Comparison of ENCODE assay signal across 9 mouse cellular contexts in the genomic region with DNA sequence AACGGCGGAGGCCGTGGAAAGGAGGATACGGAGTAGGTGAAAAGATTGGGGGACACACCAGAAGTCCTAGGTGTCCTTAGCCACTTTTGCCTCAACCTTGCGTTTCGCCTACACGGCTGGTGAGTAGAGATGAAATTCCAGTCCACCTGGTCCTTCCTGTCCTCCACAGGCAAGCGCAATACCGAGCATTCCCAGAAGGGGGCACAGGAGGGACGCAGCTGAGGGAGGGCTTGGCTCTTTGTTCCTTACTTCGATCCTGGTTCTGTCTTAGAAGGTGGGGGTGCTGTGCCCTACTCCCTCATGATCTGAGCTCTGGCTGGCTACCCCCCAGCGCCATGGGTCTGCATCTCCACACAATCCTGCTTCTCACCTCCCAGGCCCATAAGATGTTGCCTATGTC. TPM values are rescaled to one million over a fixed set of nuclear protein-coding genes. Genes with fewer than 3 reads are reported as not detected.
DNase-seq lines count a peak whose midpoint lies in the region; ATAC-seq and TF ChIP-seq lines count a peak whose summit lies in the region.
"Had no signal": no experiment of that assay in that cellular context is flagged by ENCODE, and none has a peak within 500 bp of the region (broad histone marks: within the 10 kb centered on the region; RNA-seq: fewer than 3 reads in every experiment).

No protein-coding gene starts in this region.

- no peaks in the 10 kb centered on the region for H3K9me3 ChIP-seq in forebrain, embryonic 11.5 days (ENCODE audit: control insufficient read depth, low read length)
- no peaks in the 10 kb centered on the region for H3K9me3 ChIP-seq in forebrain, embryonic 13.5 days (replicated peaks)
- H3K9me3 ChIP-seq: limb, embryonic 13.5 days had no signal

- H3K4me3 ChIP-seq in forebrain, embryonic 11.5 days (ENCODE audit: low read depth, low read length) = no peak overlapping the region
- no peak overlapping the region for H3K4me3 ChIP-seq in forebrain, embryonic 13.5 days
- H3K4me3 ChIP-seq in cortical plate, adult 2 months (ENCODE audit: insufficient read depth, low read length) = no peak overlapping the region
- peak overlapping the region; percentile 48 for H3K4me3 ChIP-seq in testis, adult 2 months (ENCODE audit: control insufficient read depth, low read depth, low read length)
- H3K4me3 ChIP-seq: limb, embryonic 13.5 days had no signal

- peak; percentile 82 for DNase-seq in forebrain, embryonic 11.5 days (ENCODE audit: low spot score)
- peak; percentile 48 for DNase-seq in adipocyte (ENCODE audit: low spot score)
- DNase-seq in heart, adult 9 months (ENCODE audit: low spot score in 2 of 2) = peak; percentile 36 to 37
- DNase-seq in left cerebral cortex, adult 18-20 months (ENCODE audit: low spot score in 2 of 2) = peak; percentile 87 to 94
- peak; percentile 83 for DNase-seq in neural tube, embryonic 10.5 days (ENCODE audit: extremely low spot score, low spot score)

- ATAC-seq in forebrain, embryonic 11.5 days (replicated peaks; ENCODE audit: low FRiP score) = no peak
- ATAC-seq in forebrain, embryonic 13.5 days = no peak

- TF ChIP-seq POLR2A in cortical plate, adult 2 months (IDR thresholded peaks at IDR 0.05; ENCODE audit: extremely low read depth, insufficient read depth, low read length) = no peak
- TF ChIP-seq POLR2A in testis, adult 2 months (IDR thresholded peaks at IDR 0.05; ENCODE audit: control insufficient read depth, low read depth, low read length) = no peak

- TF ChIP-seq CTCF in cortical plate, adult 2 months (IDR thresholded peaks at IDR 0.05; ENCODE audit: extremely low read depth, insufficient read depth, low read length) = peak; percentile 97
- peak; percentile 95; the same call in 1 of the 2 replicates for TF ChIP-seq CTCF in testis, adult 2 months (IDR thresholded peaks at IDR 0.05; ENCODE audit: control insufficient read depth, insufficient read depth, insufficient replicate concordance, low read depth, low read length)

- H3K27ac ChIP-seq in forebrain, embryonic 11.5 days (ENCODE audit: low read depth, low read length) = no peak overlapping the region
- H3K27ac ChIP-seq in forebrain, embryonic 13.5 days = no peak overlapping the region
- no peak overlapping the region for H3K27ac ChIP-seq in cortical plate, adult 2 months (ENCODE audit: insufficient read depth, low read length)
- no peak overlapping the region for H3K27ac ChIP-seq in testis, adult 2 months (ENCODE audit: control insufficient read depth, insufficient read depth, low read depth, low read length)
- H3K27ac ChIP-seq: limb, embryonic 13.5 days had no signal

- H3K4me2 ChIP-seq in forebrain, embryonic 11.5 days (ENCODE audit: low read depth, low read length, severe bottlenecking) = no peak overlapping the region
- H3K4me2 ChIP-seq in forebrain, embryonic 13.5 days = no peak overlapping the region; the same call in 1 of the 2 replicates
- H3K4me2 ChIP-seq: limb, embryonic 13.5 days had no signal

- H3K27me3 ChIP-seq in forebrain, embryonic 11.5 days (ENCODE audit: control insufficient read depth, insufficient read depth, low read length) = no peaks in the 10 kb centered on the region
- peaks cover 10% of the 10 kb centered on the region for H3K27me3 ChIP-seq in forebrain, embryonic 13.5 days
- H3K27me3 ChIP-seq in testis, adult 2 months (ENCODE audit: control insufficient read depth, insufficient read depth, low read length) = no peaks in the 10 kb centered on the region

- 29% methylated on average over 12 of the region's 12 CpGs for WGBS in forebrain, embryonic 11.5 days
- 26% methylated on average over 12 of the region's 12 CpGs for WGBS in forebrain, embryonic 13.5 days

- H3K36me3 ChIP-seq in forebrain, embryonic 11.5 days (ENCODE audit: control insufficient read depth, insufficient read depth, low read length) = no peaks in the 10 kb centered on the region
- H3K36me3 ChIP-seq in forebrain, embryonic 13.5 days (ENCODE audit: poor library complexity, severe bottlenecking) = no peaks in the 10 kb centered on the region
- H3K36me3 ChIP-seq in testis, adult 2 months (ENCODE audit: control insufficient read depth, insufficient read depth, low read length) = no peaks in the 10 kb centered on the region
- H3K36me3 ChIP-seq: limb, embryonic 13.5 days had no signal

- H3K9ac ChIP-seq in forebrain, embryonic 11.5 days (ENCODE audit: low read length) = no peak overlapping the region
- no peak overlapping the region for H3K9ac ChIP-seq in forebrain, embryonic 13.5 days
- H3K9ac ChIP-seq: limb, embryonic 13.5 days had no signal

- no peaks in the 10 kb centered on the region for H3K4me1 ChIP-seq in forebrain, embryonic 11.5 days (replicated peaks; ENCODE audit: control insufficient read depth, insufficient read depth, low read length)
- peaks cover 3% of the 10 kb centered on the region; the same call in 1 of the 2 replicates for H3K4me1 ChIP-seq in forebrain, embryonic 13.5 days
- peaks cover 5% of the 10 kb centered on the region for H3K4me1 ChIP-seq in cortical plate, adult 2 months (ENCODE audit: control insufficient read depth, insufficient read depth, low read length)
- peaks cover 3% of the 10 kb centered on the region for H3K4me1 ChIP-seq in testis, adult 2 months (ENCODE audit: control insufficient read depth, insufficient read depth, low read length)
- H3K4me1 ChIP-seq: limb, embryonic 13.5 days had no signal

RNA-seq across cellular contexts. Expression of gene Prkcz, which starts 7.5 kb away (rescaled TPM):
- polyA plus RNA-seq in forebrain, embryonic 11.5 days (2014; fragmentation: Nextera tagmentation; extraction: Ambion mirVana) = 16.5 and 20.8 TPM in 2 replicates
- 33.2 and 42.1 TPM in 2 replicates for polyA plus RNA-seq in forebrain, embryonic 13.5 days (2015; fragmentation: Nextera tagmentation; extraction: Ambion mirVana)
- polyA plus RNA-seq in cortical plate, adult 2 months (2012; rRNA removed) = 295 and 315 TPM in 2 replicates
- 100 to 1,000 TPM; 216 to 223 TPM for total RNA-seq in left cerebral cortex, adult 18-20 months (2021)
- 16.5 and 21.1 TPM in 2 replicates for polyA plus RNA-seq in testis, adult 2 months (2012; rRNA removed)

RNA-seq across cellular contexts. Expression of gene Gabrd, which starts 29.2 kb away (rescaled TPM):
- polyA plus RNA-seq in forebrain, embryonic 11.5 days (2014; fragmentation: Nextera tagmentation; extraction: Ambion mirVana) = not detected in 2 replicates
- polyA plus RNA-seq in forebrain, embryonic 13.5 days (2015; fragmentation: Nextera tagmentation; extraction: Ambion mirVana) = 0.31 and 0.35 TPM in 2 replicates
- polyA plus RNA-seq in cortical plate, adult 2 months (2012; rRNA removed) = 129 and 141 TPM in 2 replicates
- 10 to 100 TPM; 77.5 to 84.7 TPM for total RNA-seq in left cerebral cortex, adult 18-20 months (2021)
- polyA plus RNA-seq in testis, adult 2 months (2012; rRNA removed) = 0.17 and 0.26 TPM in 2 replicates

RNA-seq across cellular contexts. Expression of gene Cfap74, which starts 40.3 kb away (rescaled TPM):
- 8.7 and 9.1 TPM in 2 replicates for polyA plus RNA-seq in forebrain, embryonic 11.5 days (2014; fragmentation: Nextera tagmentation; extraction: Ambion mirVana)
- polyA plus RNA-seq in forebrain, embryonic 13.5 days (2015; fragmentation: Nextera tagmentation; extraction: Ambion mirVana) = 4.3 and 4.9 TPM in 2 replicates
- 20.4 and 21.9 TPM in 2 replicates for polyA plus RNA-seq in cortical plate, adult 2 months (2012; rRNA removed)
- 10 to 100 TPM; 12.0 to 13.1 TPM for total RNA-seq in left cerebral cortex, adult 18-20 months (2021)
- 79.6 and 79.9 TPM in 2 replicates for polyA plus RNA-seq in testis, adult 2 months (2012; rRNA removed)

Comparison
In these comparisons a context has a peak if more than half of its experiments do, and no peak if none do; other contexts are left out.
1. DNase-seq: peak in every context shown above with its lines; median percentile 90 in left cerebral cortex, adult 18-20 months; 83 in neural tube, embryonic 10.5 days; 82 in forebrain, embryonic 11.5 days; 48 in adipocyte; 36 in heart, adult 9 months.
2. RNA of gene Gabrd, which starts 29.2 kb away (polyA plus RNA-seq): 129 to 141 TPM in cortical plate, adult 2 months; 0.31 to 0.35 TPM in forebrain, embryonic 13.5 days, 0.17 to 0.26 TPM in testis, adult 2 months and not detected in forebrain, embryonic 11.5 days; every median in the first group is over 10 times any median in the second.